Mouse (Mus musculus) thymus, adult 18-20 months (tissue): ENCODE measurements around the gene Cdh23.
"Not testable (repeated sequence)": the region's sequence is repeated elsewhere in the genome, so short reads cannot be mapped to it uniquely, and the experiment has no call there.

Source experiments
- DNase-seq, 2 experiments: peaks; one replicate each; pipeline ENCODE4 v3.0.0; 2022; ENCODE audit warnings: mixed read lengths in 2 of 2

Gene Cdh23

GRCm38 (mm10) chr10:60696390-60696789 is at the start of gene Cdh23:
Gene Cdh23, minus strand, starts transcription at chr10:60696490.
- DNase-seq: no peak

- no peak for DNase-seq
Measured at GRCm38 (mm10) chr10:60744543-60745290, 48.4 kb upstream of the Cdh23 start.

GRCm38 (mm10) chr10:60743681-60744080 is 47.4 kb upstream of the Cdh23 start:
- DNase-seq: no peak

- no peak for DNase-seq
Measured at GRCm38 (mm10) chr10:60742942-60743341, 46.7 kb upstream of the Cdh23 start.

GRCm38 (mm10) chr10:60742296-60742695 is 46.0 kb upstream of the Cdh23 start:
- not testable (repeated sequence) for DNase-seq

- no peak for DNase-seq
Measured at GRCm38 (mm10) chr10:60741435-60741834, 45.1 kb upstream of the Cdh23 start.

GRCm38 (mm10) chr10:60739619-60740363 is 43.5 kb upstream of the Cdh23 start:
- no peak for DNase-seq

GRCm38 (mm10) chr10:60737886-60738640 is 41.8 kb upstream of the Cdh23 start:
- DNase-seq: no peak

- no peak for DNase-seq
Measured at GRCm38 (mm10) chr10:60737169-60737728, 41.0 kb upstream of the Cdh23 start.

GRCm38 (mm10) chr10:60735737-60736136 is 39.4 kb upstream of the Cdh23 start:
- no peak for DNase-seq

GRCm38 (mm10) chr10:60733471-60733870 is 37.2 kb upstream of the Cdh23 start:
- DNase-seq: no peak

GRCm38 (mm10) chr10:60732397-60732861 is 36.1 kb upstream of the Cdh23 start:
- no peak for DNase-seq

- no peak for DNase-seq
Measured at GRCm38 (mm10) chr10:60731742-60732141, 35.5 kb upstream of the Cdh23 start.

- DNase-seq: no peak
Measured at GRCm38 (mm10) chr10:60727301-60727700, 31.0 kb upstream of the Cdh23 start.

- no peak for DNase-seq
Measured at GRCm38 (mm10) chr10:60726896-60727295, 30.6 kb upstream of the Cdh23 start.

- DNase-seq: no peak
Measured at GRCm38 (mm10) chr10:60724496-60724895, 28.2 kb upstream of the Cdh23 start.

- no peak for DNase-seq
Measured at GRCm38 (mm10) chr10:60723345-60723744, 27.1 kb upstream of the Cdh23 start.

- no peak for DNase-seq
Measured at GRCm38 (mm10) chr10:60721640-60722039, 25.4 kb upstream of the Cdh23 start.

GRCm38 (mm10) chr10:60720461-60720860 is 24.2 kb upstream of the Cdh23 start:
- no peak for DNase-seq

- no peak for DNase-seq
Measured at GRCm38 (mm10) chr10:60718491-60718890, 22.2 kb upstream of the Cdh23 start.

- no peak for DNase-seq
Measured at GRCm38 (mm10) chr10:60716449-60716848, 20.2 kb upstream of the Cdh23 start.

GRCm38 (mm10) chr10:60712299-60712698 is 16.0 kb upstream of the Cdh23 start:
- DNase-seq: not testable (repeated sequence)

- no peak for DNase-seq
Measured at GRCm38 (mm10) chr10:60708837-60709236, 12.5 kb upstream of the Cdh23 start.
